Mouse (Mus musculus): ENCODE measurements around the gene Mtrf1l. TPM values are rescaled to one million over a fixed set of nuclear protein-coding genes. Genes with fewer than 3 reads are reported as not detected.
A peak's percentile ranks its signal among the peaks of the same experiment; 100 is the strongest.

The Mtrf1l gene
- polyA plus RNA-seq, 1 experiment from 2014 or later: 15.1 TPM

DNA sequence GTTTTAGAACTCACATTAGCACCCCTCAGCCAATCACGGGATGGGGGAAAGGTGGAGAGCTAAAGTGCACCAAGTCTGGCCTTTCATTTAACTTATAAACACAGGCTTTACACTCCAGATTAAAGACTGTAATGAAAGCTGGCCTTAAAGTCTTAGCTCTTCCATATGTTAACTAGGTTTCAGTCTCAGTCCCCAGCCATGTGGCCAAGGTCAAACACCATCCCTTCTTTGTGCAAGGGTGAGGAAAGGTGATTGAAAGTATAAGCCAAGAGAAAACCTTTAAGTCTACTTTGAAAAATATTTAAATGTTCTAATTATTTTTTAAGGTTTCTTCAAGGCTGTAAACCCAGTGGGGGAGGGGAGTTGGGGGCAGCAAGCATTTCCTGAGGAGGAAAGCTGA is 20.0 kb downstream of the Mtrf1l start:
- no peak overlapping the region for H3K27ac ChIP-seq
- H3K9me3 ChIP-seq: no peaks in the 10 kb centered on the region
- 0 out of 2 replicates have a peak overlapping the region, but pooled peaks have one; percentile 10 for H3K9ac ChIP-seq
- H3K36me3 ChIP-seq: peaks cover 27% of the 10 kb centered on the region
- peak overlapping the region; percentile 89 for H3K4me2 ChIP-seq
- WGBS: 2% methylated on average over 1 of the region's 1 CpGs
- H3K27me3 ChIP-seq: no peaks in the 10 kb centered on the region
- no peak for ATAC-seq (ENCODE audit: insufficient number of reproducible peaks, low FRiP score, low TSS enrichment, low read depth)
- H3K4me1 ChIP-seq: peaks cover 21% of the 10 kb centered on the region
- peak overlapping the region; percentile 81 for H3K4me3 ChIP-seq

- peaks cover 36% of the 10 kb centered on the region for H3K36me3 ChIP-seq
Measured at GRCm38 (mm10) chr10:5802866-5803265, 20.8 kb downstream of the Mtrf1l start.

DNA sequence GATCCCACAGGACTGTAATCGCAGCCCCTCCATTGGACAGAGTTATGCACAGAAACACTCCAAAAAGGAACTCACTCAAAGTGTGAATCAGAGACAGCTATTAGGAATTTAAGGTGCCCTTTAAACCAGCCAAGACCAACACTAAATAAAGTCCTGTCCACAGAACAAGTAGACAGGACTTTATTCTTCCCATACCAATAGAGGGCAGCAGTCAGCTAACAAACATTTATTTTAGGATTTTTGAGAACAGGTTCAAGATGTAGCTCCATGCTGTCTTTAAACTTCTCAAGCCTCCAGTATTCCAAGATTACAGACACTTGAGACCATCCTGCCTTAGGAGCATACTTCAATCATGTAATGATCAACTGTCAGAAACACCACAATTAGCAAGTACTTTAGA is 23.2 kb downstream of the Mtrf1l start:
- Histone ChIP-seq H3K4me1 (peaks cover 21% of the 10 kb centered on the region), H3K4me3 (no peak overlapping the region), H3K27me3 (no peaks in the 10 kb centered on the region), H3K9me3 (no peaks in the 10 kb centered on the region), H3K27ac (no peak overlapping the region), H3K4me2 (no peak overlapping the region), H3K36me3 (peaks cover 40% of the 10 kb centered on the region), H3K9ac (no peak overlapping the region)
- WGBS: 97% methylated on average over 1 of the region's 1 CpGs
- no peak for ATAC-seq (ENCODE audit: insufficient number of reproducible peaks, low FRiP score, low TSS enrichment, low read depth)

More at GRCm38 (mm10) chr10:5802866-5803265, 20.8 kb downstream of the Mtrf1l start:
- Histone ChIP-seq H3K4me3 (peak overlapping the region; percentile 81), H3K9me3 (no peaks in the 10 kb centered on the region), H3K4me2 (peak overlapping the region; percentile 89), H3K27me3 (no peaks in the 10 kb centered on the region), H3K27ac (no peak overlapping the region), H3K9ac (no peak overlapping the region), H3K4me1 (peaks cover 21% of the 10 kb centered on the region)
- ATAC-seq (ENCODE audit: insufficient number of reproducible peaks, low FRiP score, low TSS enrichment, low read depth): no peak
- 23% methylated on average over 6 of the region's 6 CpGs for WGBS

DNA sequence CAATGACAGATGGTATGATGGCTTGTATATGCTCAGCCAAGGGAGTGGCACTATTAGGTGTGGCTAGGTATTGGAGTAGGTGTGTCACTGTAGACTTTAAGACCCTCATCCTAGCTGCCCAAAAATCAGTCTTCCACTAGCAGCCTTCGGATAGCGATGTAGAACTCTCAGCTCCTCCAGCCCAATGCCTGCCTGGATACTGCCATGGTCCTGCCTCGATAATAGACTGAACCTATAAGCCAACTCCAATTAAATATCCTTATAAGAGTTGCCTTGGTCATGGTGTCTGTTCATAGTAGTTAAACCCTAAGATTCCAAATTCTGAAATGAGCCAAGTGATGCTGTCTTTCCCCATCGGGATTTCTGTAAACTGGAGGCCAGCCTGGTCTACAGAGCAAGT is 25.6 kb downstream of the Mtrf1l start:
- Histone ChIP-seq H3K9ac (no peak overlapping the region), H3K27ac (no peak overlapping the region), H3K4me3 (no peak overlapping the region), H3K27me3 (no peaks in the 10 kb centered on the region), H3K4me2 (no peak overlapping the region), H3K4me1 (peaks cover 5% of the 10 kb centered on the region), H3K36me3 (peaks cover 40% of the 10 kb centered on the region), H3K9me3 (no peaks in the 10 kb centered on the region)
- WGBS: 82% methylated on average over 4 of the region's 4 CpGs
- no peak for ATAC-seq (ENCODE audit: insufficient number of reproducible peaks, low FRiP score, low TSS enrichment, low read depth)

GRCm38 (mm10) chr10:5790657-5791056 is 33.1 kb downstream of the Mtrf1l start:
- H3K4me1 ChIP-seq: no peaks in the 10 kb centered on the region
- H3K27ac ChIP-seq: no peak overlapping the region
- no peaks in the 10 kb centered on the region for H3K36me3 ChIP-seq
- H3K4me3 ChIP-seq: no peak overlapping the region
- no peak overlapping the region for H3K9ac ChIP-seq
- 23% methylated on average over 12 of the region's 12 CpGs for WGBS
- ATAC-seq (ENCODE audit: insufficient number of reproducible peaks, low FRiP score, low TSS enrichment, low read depth): no peak
- H3K4me2 ChIP-seq: no peak overlapping the region
- H3K27me3 ChIP-seq: no peaks in the 10 kb centered on the region
- no peaks in the 10 kb centered on the region for H3K9me3 ChIP-seq

GRCm38 (mm10) chr10:5786923-5787322 is 36.8 kb downstream of the Mtrf1l start:
- no peaks in the 10 kb centered on the region for H3K27me3 ChIP-seq
- no peaks in the 10 kb centered on the region for H3K36me3 ChIP-seq
- H3K27ac ChIP-seq: no peak overlapping the region
- H3K9me3 ChIP-seq: no peaks in the 10 kb centered on the region
- H3K4me1 ChIP-seq: no peaks in the 10 kb centered on the region
- no peak overlapping the region for H3K9ac ChIP-seq
- no peak for ATAC-seq (ENCODE audit: insufficient number of reproducible peaks, low FRiP score, low TSS enrichment, low read depth)
- no peak overlapping the region for H3K4me2 ChIP-seq
- 29% methylated on average over 4 of the region's 4 CpGs for WGBS
- no peak overlapping the region for H3K4me3 ChIP-seq

Other genes starting within 250 kb of the Mtrf1l start
- 5.0 and 5.4 TPM in 2 replicates for gene Myct1, start 230.1 kb downstream of the Mtrf1l start, polyA plus RNA-seq (2015; fragmentation: Nextera tagmentation; extraction: Ambion mirVana)
- gene Vip, start 184.7 kb downstream of the Mtrf1l start, polyA plus RNA-seq (2015; fragmentation: Nextera tagmentation; extraction: Ambion mirVana): not detected in 2 replicates
- 51.6 and 55.6 TPM in 2 replicates for gene Fbxo5, start 18.3 kb downstream of the Mtrf1l start, polyA plus RNA-seq (2015; fragmentation: Nextera tagmentation; extraction: Ambion mirVana)
- gene Rgs17, start 98.5 kb upstream of the Mtrf1l start, polyA plus RNA-seq (2015; fragmentation: Nextera tagmentation; extraction: Ambion mirVana): 1.0 and 1.2 TPM in 2 replicates

Data from limb, embryonic 15.5 days (tissue).